Mouse (Mus musculus): ENCODE measurements at regions not wholly inside any gene's neighbourhood (a gene's known extent, or its start where the extent isn't known, plus 50 kb on each side); places are given as distances from the start of the nearest gene placed in this dataset.

GRCm38 (mm10) chr14:58253369-58253968 is 183.1 kb downstream of the Fgf9 start:
- H3K4me3 ChIP-seq (ENCODE audit: extremely low read depth, insufficient read depth, insufficient read length): no peak overlapping the region
- no peaks in the 10 kb centered on the region for H3K27me3 ChIP-seq (ENCODE audit: control insufficient read depth, insufficient read depth, low read length)
- H3K36me3 ChIP-seq (ENCODE audit: control insufficient read depth, insufficient read depth, low read length): no peaks in the 10 kb centered on the region
- WGBS: 78% methylated on average over 3 of the region's 3 CpGs
- H3K4me1 ChIP-seq (ENCODE audit: control insufficient read depth, insufficient read depth, insufficient read length): no peaks in the 10 kb centered on the region
- TF ChIP-seq POLR2A (IDR thresholded peaks at IDR 0.05; ENCODE audit: low read depth, low read length) (no peak), CTCF (IDR thresholded peaks at IDR 0.05; ENCODE audit: extremely low read depth, insufficient read depth, insufficient read length, insufficient replicate concordance) (no peak)
- DNase-seq (ENCODE audit: low read depth in 1 of 2, low spot score in 2 of 2): no peak
- no peak overlapping the region for H3K27ac ChIP-seq (ENCODE audit: insufficient read depth, low read length)

GRCm38 (mm10) chr14:58225869-58226268 is 155.5 kb downstream of the Fgf9 start:
- 80% methylated on average over 1 of the region's 1 CpGs for WGBS
- DNase-seq (ENCODE audit: low read depth in 1 of 2, low spot score in 2 of 2): no peak
- TF ChIP-seq POLR2A (IDR thresholded peaks at IDR 0.05; ENCODE audit: low read depth, low read length) (no peak), CTCF (IDR thresholded peaks at IDR 0.05; ENCODE audit: extremely low read depth, insufficient read depth, insufficient read length, insufficient replicate concordance) (no peak)
- H3K36me3 ChIP-seq (ENCODE audit: control insufficient read depth, insufficient read depth, low read length): no peaks in the 10 kb centered on the region
- no peaks in the 10 kb centered on the region for H3K4me1 ChIP-seq (ENCODE audit: control insufficient read depth, insufficient read depth, insufficient read length)
- H3K4me3 ChIP-seq (ENCODE audit: extremely low read depth, insufficient read depth, insufficient read length): no peak overlapping the region
- no peak overlapping the region for H3K27ac ChIP-seq (ENCODE audit: insufficient read depth, low read length)
- H3K27me3 ChIP-seq (ENCODE audit: control insufficient read depth, insufficient read depth, low read length): no peaks in the 10 kb centered on the region

GRCm38 (mm10) chr14:58224419-58224818 is 154.1 kb downstream of the Fgf9 start:
- TF ChIP-seq POLR2A (IDR thresholded peaks at IDR 0.05; ENCODE audit: low read depth, low read length) (no peak), CTCF (IDR thresholded peaks at IDR 0.05; ENCODE audit: extremely low read depth, insufficient read depth, insufficient read length, insufficient replicate concordance) (no peak)
- H3K27ac ChIP-seq (ENCODE audit: insufficient read depth, low read length): no peak overlapping the region
- no peaks in the 10 kb centered on the region for H3K4me1 ChIP-seq (ENCODE audit: control insufficient read depth, insufficient read depth, insufficient read length)
- H3K27me3 ChIP-seq (ENCODE audit: control insufficient read depth, insufficient read depth, low read length): no peaks in the 10 kb centered on the region
- no peaks in the 10 kb centered on the region for H3K36me3 ChIP-seq (ENCODE audit: control insufficient read depth, insufficient read depth, low read length)
- no peak overlapping the region for H3K4me3 ChIP-seq (ENCODE audit: extremely low read depth, insufficient read depth, insufficient read length)
- DNase-seq (ENCODE audit: low read depth in 1 of 2, low spot score in 2 of 2): no peak
- WGBS: 88% methylated on average over 3 of the region's 3 CpGs

GRCm38 (mm10) chr14:58208401-58208800 is 138.1 kb downstream of the Fgf9 start:
- DNase-seq (ENCODE audit: low read depth in 1 of 2, low spot score in 2 of 2): no peak
- Histone ChIP-seq H3K4me3 (ENCODE audit: extremely low read depth, insufficient read depth, insufficient read length) (no peak overlapping the region), H3K36me3 (ENCODE audit: control insufficient read depth, insufficient read depth, low read length) (no peaks in the 10 kb centered on the region), H3K4me1 (ENCODE audit: control insufficient read depth, insufficient read depth, insufficient read length) (no peaks in the 10 kb centered on the region), H3K27me3 (ENCODE audit: control insufficient read depth, insufficient read depth, low read length) (no peaks in the 10 kb centered on the region), H3K27ac (ENCODE audit: insufficient read depth, low read length) (no peak overlapping the region)
- 91% methylated on average over 1 of the region's 1 CpGs for WGBS
- no peak for TF ChIP-seq POLR2A (IDR thresholded peaks at IDR 0.05; ENCODE audit: low read depth, low read length)
- TF ChIP-seq CTCF (IDR thresholded peaks at IDR 0.05; ENCODE audit: extremely low read depth, insufficient read depth, insufficient read length, insufficient replicate concordance): no peak

- no peak for DNase-seq (ENCODE audit: low read depth in 1 of 2, low spot score in 2 of 2)
- WGBS: 74% methylated on average over 6 of the region's 6 CpGs
- H3K27ac ChIP-seq (ENCODE audit: insufficient read depth, low read length): no peak overlapping the region
- TF ChIP-seq CTCF (IDR thresholded peaks at IDR 0.05; ENCODE audit: extremely low read depth, insufficient read depth, insufficient read length, insufficient replicate concordance): no peak
- no peaks in the 10 kb centered on the region for H3K4me1 ChIP-seq (ENCODE audit: control insufficient read depth, insufficient read depth, insufficient read length)
- H3K27me3 ChIP-seq (ENCODE audit: control insufficient read depth, insufficient read depth, low read length): no peaks in the 10 kb centered on the region
- H3K36me3 ChIP-seq (ENCODE audit: control insufficient read depth, insufficient read depth, low read length): no peaks in the 10 kb centered on the region
- H3K4me3 ChIP-seq (ENCODE audit: extremely low read depth, insufficient read depth, insufficient read length): no peak overlapping the region
Measured at GRCm38 (mm10) chr14:58202607-58203295, 132.4 kb downstream of the Fgf9 start.

GRCm38 (mm10) chr14:58189948-58190347 is 119.6 kb downstream of the Fgf9 start:
- WGBS: 89% methylated on average over 15 of the region's 15 CpGs
- no peak for TF ChIP-seq CTCF (IDR thresholded peaks at IDR 0.05; ENCODE audit: extremely low read depth, insufficient read depth, insufficient read length, insufficient replicate concordance)
- TF ChIP-seq POLR2A (IDR thresholded peaks at IDR 0.05; ENCODE audit: low read depth, low read length): no peak
- Histone ChIP-seq H3K4me1 (ENCODE audit: control insufficient read depth, insufficient read depth, insufficient read length) (no peaks in the 10 kb centered on the region), H3K4me3 (ENCODE audit: extremely low read depth, insufficient read depth, insufficient read length) (no peak overlapping the region), H3K27ac (ENCODE audit: insufficient read depth, low read length) (no peak overlapping the region), H3K36me3 (ENCODE audit: control insufficient read depth, insufficient read depth, low read length) (no peaks in the 10 kb centered on the region), H3K27me3 (ENCODE audit: control insufficient read depth, insufficient read depth, low read length) (no peaks in the 10 kb centered on the region)
- DNase-seq (ENCODE audit: low read depth in 1 of 2, low spot score in 2 of 2): no peak

- no peak overlapping the region for H3K27ac ChIP-seq (ENCODE audit: insufficient read depth, low read length)
- WGBS: 60% methylated on average over 5 of the region's 5 CpGs
- no peak for TF ChIP-seq POLR2A (IDR thresholded peaks at IDR 0.05; ENCODE audit: low read depth, low read length)
- no peak for TF ChIP-seq CTCF (IDR thresholded peaks at IDR 0.05; ENCODE audit: extremely low read depth, insufficient read depth, insufficient read length, insufficient replicate concordance)
- no peaks in the 10 kb centered on the region for H3K4me1 ChIP-seq (ENCODE audit: control insufficient read depth, insufficient read depth, insufficient read length)
- H3K4me3 ChIP-seq (ENCODE audit: extremely low read depth, insufficient read depth, insufficient read length): no peak overlapping the region
- no peak for DNase-seq (ENCODE audit: low read depth in 1 of 2, low spot score in 2 of 2)
- H3K36me3 ChIP-seq (ENCODE audit: control insufficient read depth, insufficient read depth, low read length): no peaks in the 10 kb centered on the region
- no peaks in the 10 kb centered on the region for H3K27me3 ChIP-seq (ENCODE audit: control insufficient read depth, insufficient read depth, low read length)
Measured at GRCm38 (mm10) chr14:58182869-58183268, 112.5 kb downstream of the Fgf9 start.

Measured in spleen, adult 2 months (tissue).